Mouse (Mus musculus): Measurements from ENCODE around the gene St5. TPM values are rescaled to one million over a fixed set of nuclear protein-coding genes. Genes with fewer than 3 reads are reported as not detected.
A peak's percentile ranks its signal among the peaks of the same experiment; 100 is the strongest.

St5 gene
- polyA plus RNA-seq (2012; rRNA removed) = 20.8 and 21.7 TPM in 2 replicates

DNA sequence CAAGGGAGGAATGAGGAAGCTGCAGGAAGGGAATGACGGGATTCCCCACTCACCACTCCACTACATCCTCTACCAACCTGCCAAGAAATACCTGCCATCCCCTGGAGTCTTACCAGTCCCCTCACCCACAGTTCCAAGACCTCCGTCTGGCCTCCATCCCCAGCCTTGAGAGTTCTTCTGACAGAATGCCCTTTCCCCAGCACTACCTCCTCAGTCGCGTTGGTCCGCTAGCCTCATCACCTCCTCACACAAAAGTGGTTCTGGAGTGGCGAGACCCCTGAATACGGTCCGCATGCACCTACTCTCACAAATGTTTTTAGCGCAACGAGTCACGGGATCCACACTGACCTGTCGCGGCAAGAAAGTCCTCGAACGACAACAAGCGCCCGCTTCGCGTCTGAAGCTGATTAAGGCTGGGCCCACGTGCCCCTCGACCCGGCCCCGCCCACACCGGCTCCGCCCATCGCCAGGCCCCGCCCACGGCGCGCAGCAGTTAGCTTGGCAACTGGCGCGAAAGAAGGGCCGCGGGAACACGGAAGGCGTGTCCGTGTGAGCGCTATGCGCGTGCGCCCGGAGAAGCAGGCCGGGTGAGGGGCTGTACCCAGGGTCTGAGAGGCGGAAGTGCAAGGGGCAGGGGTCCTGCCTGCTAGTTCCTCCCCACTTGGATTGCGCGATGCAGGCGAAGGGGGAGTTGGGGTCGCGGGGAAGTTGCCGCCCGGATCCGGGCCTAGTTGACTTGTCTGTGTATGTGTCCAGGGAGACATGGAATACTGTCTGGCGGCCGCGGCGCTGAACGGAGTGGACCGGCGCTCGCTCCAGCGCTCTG, at the start of gene St5, which contains the start of gene Akip1:
Gene St5 (minus strand): TSS at position 416 of the 826 bp plus-strand sequence.
Gene Akip1 (plus strand): TSS at position 501 of the 826 bp plus-strand sequence.
- TF ChIP-seq POLR2A (IDR thresholded peaks at IDR 0.05; ENCODE audit: control insufficient read depth, extremely low read depth, insufficient read depth, low read length, poor library complexity) (peak; percentile 87), CTCF (IDR thresholded peaks at IDR 0.05; ENCODE audit: borderline replicate concordance, control insufficient read depth, extremely low read depth, insufficient read depth, low read length, poor library complexity) (0 out of 2 replicates have a peak, but pooled peaks have one; percentile 50)
- Histone ChIP-seq H3K27me3 (ENCODE audit: control insufficient read depth, insufficient read depth, low read length) (no peaks in the 10 kb centered on the region), H3K36me3 (ENCODE audit: control insufficient read depth, insufficient read depth, low read length) (0 out of 2 replicates have a peak, but pooled peaks cover under 1% of the 10 kb centered on the region), H3K4me1 (replicated peaks; ENCODE audit: control insufficient read depth, insufficient read depth, low read length) (peaks cover 6% of the 10 kb centered on the region), H3K27ac (ENCODE audit: control insufficient read depth, insufficient read depth, low read length) (no peak within 1 kb of the TSS), H3K4me3 (ENCODE audit: control insufficient read depth, insufficient read depth, low read length) (peak within 1 kb of the TSS; percentile 83)
- peak; percentile 97 for DNase-seq
- WGBS = 2% methylated on average over 61 of the region's 61 CpGs

GRCm38 (mm10) chr7:109752008-109752925, 48.9 kb upstream of the St5 start, which contains the start of gene Tmem9b:
Tmem9b (minus strand) TSS chr7:109752875.
- no peaks in the 10 kb centered on the region for H3K36me3 ChIP-seq (ENCODE audit: control insufficient read depth, insufficient read depth, low read length)
- TF ChIP-seq POLR2A (IDR thresholded peaks at IDR 0.05; ENCODE audit: control insufficient read depth, extremely low read depth, insufficient read depth, low read length, poor library complexity) (peak; percentile 86), CTCF (IDR thresholded peaks at IDR 0.05; ENCODE audit: borderline replicate concordance, control insufficient read depth, extremely low read depth, insufficient read depth, low read length, poor library complexity) (0 out of 2 replicates have a peak, but pooled peaks have one; percentile 46)
- H3K27ac ChIP-seq (ENCODE audit: control insufficient read depth, insufficient read depth, low read length) = no peak within 1 kb of the TSS
- H3K4me3 ChIP-seq (ENCODE audit: control insufficient read depth, insufficient read depth, low read length) = peak within 1 kb of the TSS; percentile 86
- WGBS = 2% methylated on average over 73 of the region's 74 CpGs
- H3K4me1 ChIP-seq (replicated peaks; ENCODE audit: control insufficient read depth, insufficient read depth, low read length) = peaks cover 6% of the 10 kb centered on the region
- no peaks in the 10 kb centered on the region for H3K27me3 ChIP-seq (ENCODE audit: control insufficient read depth, insufficient read depth, low read length)
- DNase-seq = peak; percentile 86

DNA sequence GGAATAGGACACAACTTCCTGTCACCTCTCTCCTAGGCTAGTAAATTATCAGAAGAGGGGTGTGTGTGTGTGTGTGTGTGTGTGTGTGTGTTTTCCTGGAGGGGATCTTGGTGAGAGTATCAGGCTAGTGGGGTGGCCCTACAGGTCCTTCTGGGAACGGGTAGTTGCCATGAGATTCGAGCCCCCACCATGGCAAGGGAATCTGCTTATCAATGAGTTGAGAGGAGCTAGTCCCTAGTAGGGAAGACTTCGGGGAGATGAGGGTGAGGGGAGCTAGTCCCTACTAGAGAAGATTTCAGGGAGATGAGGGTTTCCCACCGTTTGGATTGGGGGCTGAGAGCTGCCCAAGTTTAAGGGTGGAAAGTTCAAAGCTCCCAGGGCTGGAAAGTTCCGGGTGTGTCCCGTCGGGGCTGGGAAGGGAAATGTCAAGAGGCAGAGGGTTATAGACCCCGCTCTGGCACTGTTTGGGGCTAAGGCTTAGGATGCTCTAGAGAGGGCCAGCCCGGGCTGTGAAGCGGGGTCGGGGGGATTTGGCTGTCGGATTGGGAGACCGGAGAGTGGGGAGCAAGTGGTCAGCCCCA, 48.1 kb upstream of the St5 start:
- no peaks in the 10 kb centered on the region for H3K27me3 ChIP-seq (ENCODE audit: control insufficient read depth, insufficient read depth, low read length)

GRCm38 (mm10) chr7:109747747-109748146, 44.3 kb upstream of the St5 start:
- peaks cover 20% of the 10 kb centered on the region for H3K36me3 ChIP-seq (ENCODE audit: control insufficient read depth, insufficient read depth, low read length)
- DNase-seq = no peak
- WGBS = 91% methylated on average over 1 of the region's 1 CpGs
- peaks cover 6% of the 10 kb centered on the region for H3K4me1 ChIP-seq (replicated peaks; ENCODE audit: control insufficient read depth, insufficient read depth, low read length)
- TF ChIP-seq POLR2A (IDR thresholded peaks at IDR 0.05; ENCODE audit: control insufficient read depth, extremely low read depth, insufficient read depth, low read length, poor library complexity) (no peak), CTCF (IDR thresholded peaks at IDR 0.05; ENCODE audit: borderline replicate concordance, control insufficient read depth, extremely low read depth, insufficient read depth, low read length, poor library complexity) (no peak)
- no peak overlapping the region for H3K4me3 ChIP-seq (ENCODE audit: control insufficient read depth, insufficient read depth, low read length)
- no peak overlapping the region for H3K27ac ChIP-seq (ENCODE audit: control insufficient read depth, insufficient read depth, low read length)
- no peaks in the 10 kb centered on the region for H3K27me3 ChIP-seq (ENCODE audit: control insufficient read depth, insufficient read depth, low read length)

More for the DNA sequence above, 48.1 kb upstream of the St5 start:
- no peaks in the 10 kb centered on the region for H3K36me3 ChIP-seq (ENCODE audit: control insufficient read depth, insufficient read depth, low read length)
- no peak for TF ChIP-seq CTCF (IDR thresholded peaks at IDR 0.05; ENCODE audit: borderline replicate concordance, control insufficient read depth, extremely low read depth, insufficient read depth, low read length, poor library complexity)
- no peak for TF ChIP-seq POLR2A (IDR thresholded peaks at IDR 0.05; ENCODE audit: control insufficient read depth, extremely low read depth, insufficient read depth, low read length, poor library complexity)
- no peak for DNase-seq
- H3K4me1 ChIP-seq (replicated peaks; ENCODE audit: control insufficient read depth, insufficient read depth, low read length) = peaks cover 6% of the 10 kb centered on the region
- peak overlapping the region; percentile 86 for H3K4me3 ChIP-seq (ENCODE audit: control insufficient read depth, insufficient read depth, low read length)
- no peak overlapping the region for H3K27ac ChIP-seq (ENCODE audit: control insufficient read depth, insufficient read depth, low read length)
- WGBS = 5% methylated on average over 13 of the region's 13 CpGs

GRCm38 (mm10) chr7:109741703-109742102, 38.3 kb upstream of the St5 start:
- H3K4me1 ChIP-seq (replicated peaks; ENCODE audit: control insufficient read depth, insufficient read depth, low read length) = peaks cover 3% of the 10 kb centered on the region
- TF ChIP-seq CTCF (IDR thresholded peaks at IDR 0.05; ENCODE audit: borderline replicate concordance, control insufficient read depth, extremely low read depth, insufficient read depth, low read length, poor library complexity) (no peak), POLR2A (IDR thresholded peaks at IDR 0.05; ENCODE audit: control insufficient read depth, extremely low read depth, insufficient read depth, low read length, poor library complexity) (no peak)
- DNase-seq = no peak
- no peaks in the 10 kb centered on the region for H3K27me3 ChIP-seq (ENCODE audit: control insufficient read depth, insufficient read depth, low read length)
- WGBS = 34% methylated on average over 4 of the region's 4 CpGs
- H3K36me3 ChIP-seq (ENCODE audit: control insufficient read depth, insufficient read depth, low read length) = peaks cover 41% of the 10 kb centered on the region
- peak overlapping the region; percentile 21; the same call in 1 of the 2 replicates for H3K27ac ChIP-seq (ENCODE audit: control insufficient read depth, insufficient read depth, low read length)
- H3K4me3 ChIP-seq (ENCODE audit: control insufficient read depth, insufficient read depth, low read length) = no peak overlapping the region
